Mouse (Mus musculus): Measurements from ENCODE around the gene Slc2a4.
"Not testable (repeated sequence)": the region's sequence is repeated elsewhere in the genome, so short reads cannot be mapped to it uniquely, and the experiment has no call there.

GRCm38 (mm10) chr11:69955618-69956017 is 7.6 kb upstream of the Slc2a4 start:
- not testable (repeated sequence) for TF ChIP-seq CTCF (conservative IDR thresholded peaks at IDR 0.05; ENCODE audit: insufficient read depth, insufficient read length, low read depth, low read length); POLR2A (IDR thresholded peaks at IDR 0.05; ENCODE audit: low read depth, low read length)
